Mouse (Mus musculus) forebrain, embryonic 10.5 days (tissue): ENCODE data around the gene Smgc. TPM values are rescaled to one million over a fixed set of nuclear protein-coding genes. Genes with fewer than 3 reads are reported as not detected.
"Not testable (repeated sequence)": the region's sequence is repeated elsewhere in the genome, so short reads cannot be mapped to it uniquely, and the experiment has no call there.

Experiments used
- DNase-seq: peaks from one replicate; pipeline ENCODE4 v3.0.0-alpha.2; 2017; ENCODE audit warnings: low spot score; ENCODE audit errors: extremely low spot score
- H3K27ac ChIP-seq: fragments of 300-500 bp; sonication (generic); 2 replicates; pipeline ENCODE4 v1.5.1; 2016; ENCODE audit warnings: mild to moderate bottlenecking
- H3K27me3 ChIP-seq: fragments of 300-500 bp; sonication (generic); 2 replicates; pipeline ENCODE4 v1.6.1; 2016; ENCODE audit warnings: mild to moderate bottlenecking; ENCODE audit not compliant: poor library complexity, severe bottlenecking
- H3K36me3 ChIP-seq: fragments of 300-500 bp; sonication (generic); replicated peaks from 2 replicates; pipeline ENCODE4 v1.6.1; 2016; ENCODE audit warnings: mild to moderate bottlenecking, moderate library complexity
- H3K4me1 ChIP-seq: fragments of 300-500 bp; sonication (generic); 2 replicates; pipeline ENCODE4 v1.6.1; 2016
- H3K4me3 ChIP-seq: fragments of 300-500 bp; sonication (generic); 2 replicates; pipeline ENCODE4 v1.5.1; 2016; ENCODE audit warnings: mild to moderate bottlenecking, moderate library complexity
- H3K9me3 ChIP-seq: fragments of 300-500 bp; sonication (generic); 2 replicates; pipeline ENCODE4 v1.6.1; 2016; ENCODE audit warnings: mild to moderate bottlenecking, moderate library complexity
- WGBS: fragments of 180-500 bp; shearing (Covaris S2); methylation state at CpG from one replicate; pipeline ENCODE4 v1.1.7; 2016; 5-methylcytosine and 5-hydroxymethylcytosine counted together
- polyA plus RNA-seq: library from polyadenylated mRNA; unstranded; fragments of >200 nt; fragmentation: Nextera tagmentation; extraction: Ambion mirVana; gene quantifications from 2 replicates; pipeline ENCODE4 v1.2.1, GENCODE M21; 2016

Gene Smgc
- polyA plus RNA-seq: not detected in 2 replicates

DNA sequence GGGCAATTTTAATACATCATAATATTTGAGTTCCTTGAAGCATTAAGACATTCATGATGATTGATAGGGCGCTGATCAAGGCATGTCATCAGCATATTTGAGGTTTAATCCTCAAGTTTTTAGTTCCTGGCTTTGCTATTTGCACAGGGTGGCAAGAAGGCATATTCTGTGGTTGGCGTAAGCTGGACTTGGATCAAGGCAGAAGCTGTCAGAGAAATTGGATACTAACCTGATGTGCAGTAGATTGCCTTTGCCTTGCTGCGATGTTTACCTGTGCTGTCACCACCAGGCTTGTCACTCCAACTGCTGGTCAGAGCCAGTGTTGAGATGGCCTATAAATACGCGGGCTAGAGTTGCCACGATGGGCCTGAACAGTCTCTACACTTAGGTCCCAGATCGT lies at the start of gene Smgc:
Smgc (plus strand) TSS at position 301 of the 400 bp plus-strand sequence.
- no peaks in the 10 kb centered on the region for H3K36me3 ChIP-seq
- no peaks in the 10 kb centered on the region for H3K4me1 ChIP-seq
- no peak within 1 kb of the TSS for H3K4me3 ChIP-seq
- 91% methylated on average over 7 of the region's 7 CpGs for WGBS
- no peaks in the 10 kb centered on the region for H3K27me3 ChIP-seq
- H3K27ac ChIP-seq: no peak within 1 kb of the TSS
- DNase-seq: no peak
- H3K9me3 ChIP-seq: no peaks in the 10 kb centered on the region

DNA sequence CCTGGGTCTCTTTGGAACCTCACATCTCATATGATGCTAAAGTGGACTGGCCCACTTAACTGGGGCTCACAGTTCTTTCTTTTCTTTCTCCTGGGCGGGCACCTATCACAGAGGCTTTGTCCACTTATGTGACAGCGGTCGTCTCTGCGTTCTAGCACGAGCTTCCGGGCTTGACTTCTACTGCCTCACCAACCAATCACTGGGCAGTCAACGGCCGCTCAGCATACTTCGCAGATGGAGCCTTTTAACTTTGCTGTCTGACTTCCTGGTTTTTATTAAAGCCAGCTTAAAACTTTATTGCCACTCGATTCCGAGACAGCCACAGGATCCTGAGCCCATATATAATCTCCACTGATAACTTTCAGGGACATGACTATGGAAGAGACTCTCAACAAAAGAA lies 49.7 kb upstream of the Smgc start:
- DNase-seq: no peak
- Histone ChIP-seq H3K4me3 (no peak overlapping the region), H3K27ac (no peak overlapping the region), H3K27me3 (no peaks in the 10 kb centered on the region), H3K4me1 (no peaks in the 10 kb centered on the region), H3K9me3 (no peaks in the 10 kb centered on the region), H3K36me3 (no peaks in the 10 kb centered on the region)
- 93% methylated on average over 11 of the region's 11 CpGs for WGBS

DNA sequence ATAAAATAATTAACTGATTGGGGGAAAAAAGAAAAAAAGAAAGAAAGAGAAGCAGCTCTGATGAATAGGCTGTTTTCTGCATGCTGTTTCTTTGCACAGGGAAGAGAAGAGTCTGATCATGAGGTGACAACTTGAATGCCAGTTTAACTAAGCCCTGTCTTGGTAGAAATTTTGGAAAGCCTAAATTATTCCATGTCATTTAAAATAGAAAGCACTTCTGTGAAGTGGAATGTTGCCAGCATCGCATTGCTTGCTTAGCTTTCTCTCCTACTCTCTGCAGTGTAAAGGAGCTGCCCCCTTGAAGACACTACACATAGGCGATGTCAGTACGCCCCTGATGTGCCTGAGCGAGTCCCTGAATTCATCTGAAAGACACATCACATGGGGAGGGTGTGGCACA lies 31.6 kb upstream of the Smgc start:
- WGBS: 90% methylated on average over 4 of the region's 4 CpGs
- no peak for DNase-seq
- no peaks in the 10 kb centered on the region for H3K27me3 ChIP-seq
- H3K4me1 ChIP-seq: no peaks in the 10 kb centered on the region
- H3K36me3 ChIP-seq: no peaks in the 10 kb centered on the region
- no peaks in the 10 kb centered on the region for H3K9me3 ChIP-seq
- H3K4me3 ChIP-seq: no peak overlapping the region
- H3K27ac ChIP-seq: no peak overlapping the region

DNA sequence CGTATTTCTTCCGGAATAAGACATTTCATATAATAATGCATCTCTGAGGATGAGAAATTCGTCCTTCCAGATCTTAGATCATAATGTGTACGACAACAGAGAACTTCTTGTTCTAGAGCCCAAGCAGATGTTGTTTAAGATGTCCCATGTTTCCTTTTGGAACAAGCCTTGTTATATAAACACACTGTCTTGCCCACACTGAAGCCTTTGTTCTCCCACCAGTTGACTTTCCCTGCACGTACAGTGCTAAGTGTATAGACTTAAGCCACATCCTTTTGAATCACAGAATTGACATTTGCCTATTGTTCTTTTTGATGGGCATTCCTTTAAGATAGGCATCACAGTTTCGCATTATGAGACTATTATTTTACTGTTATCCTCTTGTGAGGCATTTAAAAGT lies 2.7 kb upstream of the Smgc start:
- H3K9me3 ChIP-seq: no peaks in the 10 kb centered on the region
- no peaks in the 10 kb centered on the region for H3K36me3 ChIP-seq
- H3K27me3 ChIP-seq: no peaks in the 10 kb centered on the region
- no peak for DNase-seq
- no peak overlapping the region for H3K4me3 ChIP-seq
- H3K4me1 ChIP-seq: no peaks in the 10 kb centered on the region
- no peak overlapping the region for H3K27ac ChIP-seq
- WGBS: 85% methylated on average over 6 of the region's 6 CpGs

DNA sequence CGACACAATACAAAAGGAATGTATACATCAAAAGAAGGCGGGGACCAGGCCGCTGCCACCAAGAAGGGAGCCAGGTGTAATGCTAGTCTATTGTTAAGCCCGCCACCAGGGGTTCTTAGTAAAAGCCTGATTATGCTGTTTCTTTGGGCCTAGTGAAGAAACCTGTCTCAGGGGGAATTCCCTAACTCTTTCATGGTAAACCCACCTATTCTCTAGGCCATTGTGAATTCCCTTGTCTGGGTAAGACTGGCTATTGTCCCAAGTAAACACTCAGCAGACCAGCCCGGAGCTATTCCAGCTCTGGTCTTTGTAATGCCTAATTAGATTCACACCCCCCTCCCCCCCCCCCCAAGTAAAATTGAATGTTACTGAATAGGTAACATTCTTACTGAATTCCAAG lies 26.1 kb downstream of the Smgc start:
- H3K9me3 ChIP-seq, H3K36me3 ChIP-seq, H3K27ac ChIP-seq, H3K4me3 ChIP-seq: not testable (repeated sequence)
- peaks cover 16% of the 10 kb centered on the region for H3K4me1 ChIP-seq
- 15% methylated on average over 5 of the region's 5 CpGs for WGBS
- DNase-seq: peak; percentile 15
- H3K27me3 ChIP-seq: peaks cover 16% of the 10 kb centered on the region; the same call in 1 of the 2 replicates

DNA sequence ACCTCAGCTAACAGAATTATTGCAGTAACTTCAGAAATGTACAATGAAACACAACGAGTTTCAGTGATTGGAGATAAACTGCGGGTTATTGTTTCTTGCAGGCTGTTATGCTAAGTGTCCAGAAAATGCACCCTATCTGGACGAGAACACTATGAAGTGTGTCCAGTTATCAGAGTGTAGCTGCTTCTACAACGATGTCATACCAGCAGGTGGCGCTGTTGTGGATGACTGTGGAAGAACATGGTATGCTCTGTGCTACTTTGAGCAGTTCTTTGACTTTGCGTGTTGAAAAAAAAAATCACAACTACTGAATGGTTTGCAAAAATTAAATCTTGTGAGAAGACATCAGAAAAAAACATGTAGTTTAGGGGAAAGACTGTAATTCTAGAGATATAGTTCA lies 62.2 kb downstream of the Smgc start:
- Histone ChIP-seq H3K36me3 (no peaks in the 10 kb centered on the region), H3K27ac (no peak overlapping the region), H3K4me1 (no peaks in the 10 kb centered on the region), H3K4me3 (no peak overlapping the region), H3K27me3 (no peaks in the 10 kb centered on the region), H3K9me3 (no peaks in the 10 kb centered on the region)
- DNase-seq: no peak
- 65% methylated on average over 6 of the region's 6 CpGs for whole genome bisulfite sequencing

DNA sequence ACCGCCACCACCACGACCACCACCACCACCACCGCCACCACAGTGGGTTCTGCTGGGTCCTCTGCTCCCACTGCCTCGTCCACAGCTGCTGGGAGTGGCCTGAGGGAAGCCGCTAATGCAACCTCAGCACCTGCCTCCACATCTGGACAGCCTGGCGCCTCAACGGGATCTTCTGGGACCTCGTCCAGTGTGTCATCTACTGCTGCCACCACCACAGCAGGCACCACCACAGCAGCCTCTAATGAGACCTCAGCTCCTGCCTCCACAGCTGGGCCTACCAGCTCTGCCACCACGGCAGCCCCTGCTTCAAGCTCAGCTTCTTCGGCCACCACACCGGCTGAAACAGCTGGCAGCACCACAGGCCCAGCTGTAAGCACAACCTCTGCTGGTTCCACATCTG lies 69.0 kb downstream of the Smgc start:
- H3K9me3 ChIP-seq: not testable (repeated sequence)

More for the DNA sequence above, 69.0 kb downstream of the Smgc start:
- H3K27ac ChIP-seq, H3K36me3 ChIP-seq, H3K4me1 ChIP-seq, DNase-seq, H3K4me3 ChIP-seq, H3K27me3 ChIP-seq: not testable (repeated sequence)
- WGBS: 100% methylated on average over 2 of the region's 11 CpGs

Other genes with a start within 250 kb of the Smgc start
- gene Lrrk2, start 165.1 kb upstream of the Smgc start, polyA plus RNA-seq: 1.7 and 2.3 TPM in 2 replicates
- 0.93 and 0.95 TPM in 2 replicates for gene Cntn1, start 212.9 kb downstream of the Smgc start, polyA plus RNA-seq